Mouse (Mus musculus): ENCODE measurements around the gene Fras1. TPM values are rescaled to one million over a fixed set of nuclear protein-coding genes. Genes with fewer than 3 reads are reported as not detected.

Gene Fras1
- polyA plus RNA-seq, 1 experiment from 2014 or later, result 3.6 TPM

DNA sequence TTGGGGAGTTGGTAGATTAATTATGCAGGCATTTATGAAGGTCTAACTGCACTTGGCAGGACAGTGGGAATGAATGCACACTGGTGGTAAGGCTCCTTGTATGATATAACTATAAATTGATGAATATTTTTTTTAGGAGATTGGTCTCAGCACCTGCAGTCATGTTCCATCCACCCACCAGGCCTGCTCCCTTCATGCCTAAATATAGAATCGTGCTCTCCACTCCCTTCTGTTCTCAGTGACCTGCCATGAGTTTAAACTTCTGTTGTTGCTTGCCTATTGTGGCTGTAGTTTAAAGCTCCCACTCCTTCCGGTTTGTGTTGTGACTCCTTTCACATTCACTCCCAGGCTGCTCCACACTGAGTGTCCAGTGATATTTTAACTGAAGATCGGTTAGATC lies 80.7 kb downstream of the Fras1 start:
- Histone ChIP-seq H3K4me3 (ENCODE audit: low read depth, low read length) (no peak overlapping the region), H3K9me3 (replicated peaks; ENCODE audit: control insufficient read depth, low read length) (no peaks in the 10 kb centered on the region), H3K27ac (ENCODE audit: low read depth, low read length) (no peak overlapping the region), H3K9ac (ENCODE audit: low read length) (no peak overlapping the region), H3K36me3 (ENCODE audit: control insufficient read depth, insufficient read depth, low read length) (no peaks in the 10 kb centered on the region), H3K4me1 (ENCODE audit: control insufficient read depth, insufficient read depth, low read length) (no peaks in the 10 kb centered on the region), H3K4me2 (ENCODE audit: low read length) (no peak overlapping the region), H3K27me3 (replicated peaks; ENCODE audit: control insufficient read depth, insufficient read depth, low read length) (no peaks in the 10 kb centered on the region)
- ATAC-seq (no peak), DNase-seq (ENCODE audit: low spot score) (no peak)
- WGBS, result 83% methylated on average over 3 of the region's 3 CpGs

DNA sequence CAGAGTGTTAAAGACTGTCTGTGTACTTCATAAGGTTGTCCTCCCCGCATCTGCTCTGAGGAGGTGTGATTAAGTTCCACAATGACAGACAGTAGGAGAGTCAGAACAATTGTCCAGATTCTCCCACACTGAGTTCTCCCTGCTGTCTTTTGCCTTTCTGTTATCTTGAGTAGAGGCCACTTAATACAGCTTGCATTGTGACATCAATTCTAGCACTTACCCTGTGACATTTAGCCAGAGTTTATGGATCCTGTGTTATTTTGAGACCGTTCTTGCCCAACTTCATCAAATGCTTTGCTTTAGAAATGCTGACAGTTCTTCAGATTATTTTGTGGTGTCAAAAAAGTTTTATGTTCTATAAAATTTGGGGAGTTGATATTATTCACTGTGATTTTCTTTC lies 81.5 kb downstream of the Fras1 start:
- ATAC-seq (no peak), DNase-seq (ENCODE audit: low spot score) (no peak)
- Histone ChIP-seq H3K4me3 (ENCODE audit: low read depth, low read length) (no peak overlapping the region), H3K9ac (ENCODE audit: low read length) (no peak overlapping the region), H3K36me3 (ENCODE audit: control insufficient read depth, insufficient read depth, low read length) (no peaks in the 10 kb centered on the region), H3K27me3 (replicated peaks; ENCODE audit: control insufficient read depth, insufficient read depth, low read length) (no peaks in the 10 kb centered on the region), H3K4me1 (ENCODE audit: control insufficient read depth, insufficient read depth, low read length) (no peaks in the 10 kb centered on the region), H3K4me2 (ENCODE audit: low read length) (no peak overlapping the region), H3K27ac (ENCODE audit: low read depth, low read length) (no peak overlapping the region), H3K9me3 (replicated peaks; ENCODE audit: control insufficient read depth, low read length) (no peaks in the 10 kb centered on the region)
- WGBS, result 91% methylated on average over 2 of the region's 2 CpGs

GRCm38 (mm10) chr5:96457436-96457958 lies 83.7 kb downstream of the Fras1 start:
- H3K4me3 ChIP-seq (ENCODE audit: low read depth, low read length), result no peak overlapping the region
- H3K9ac ChIP-seq (ENCODE audit: low read length), result no peak overlapping the region
- peak; percentile 23 for DNase-seq (ENCODE audit: low spot score)
- H3K36me3 ChIP-seq (ENCODE audit: control insufficient read depth, insufficient read depth, low read length), result no peaks in the 10 kb centered on the region
- no peak overlapping the region for H3K4me2 ChIP-seq (ENCODE audit: low read length)
- no peaks in the 10 kb centered on the region for H3K4me1 ChIP-seq (ENCODE audit: control insufficient read depth, insufficient read depth, low read length)
- no peaks in the 10 kb centered on the region for H3K9me3 ChIP-seq (replicated peaks; ENCODE audit: control insufficient read depth, low read length)
- H3K27ac ChIP-seq (ENCODE audit: low read depth, low read length), result no peak overlapping the region
- H3K27me3 ChIP-seq (replicated peaks; ENCODE audit: control insufficient read depth, insufficient read depth, low read length), result no peaks in the 10 kb centered on the region
- 55% methylated on average over 4 of the region's 4 CpGs for WGBS
- ATAC-seq, result no peak

DNA sequence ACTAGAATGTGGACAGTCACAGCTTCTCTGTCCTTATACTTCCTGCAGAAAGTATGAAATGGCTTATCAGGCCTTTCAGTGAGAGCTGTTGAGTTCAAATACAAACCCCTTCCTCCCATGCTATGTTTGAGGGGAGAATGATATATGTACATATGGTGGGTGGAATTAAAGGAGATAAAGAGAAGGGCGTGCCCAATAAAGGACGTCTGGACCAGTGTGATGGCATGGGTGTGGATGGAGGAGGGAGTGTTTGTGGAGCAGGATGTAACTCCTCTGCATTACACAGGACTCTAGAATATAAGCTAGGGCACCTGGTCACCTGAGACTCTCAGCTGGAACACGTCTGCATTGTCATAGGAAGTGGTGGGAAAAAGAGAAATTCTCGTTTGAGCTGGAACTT lies 85.8 kb downstream of the Fras1 start:
- no peak overlapping the region for H3K9ac ChIP-seq (ENCODE audit: low read length)

DNA sequence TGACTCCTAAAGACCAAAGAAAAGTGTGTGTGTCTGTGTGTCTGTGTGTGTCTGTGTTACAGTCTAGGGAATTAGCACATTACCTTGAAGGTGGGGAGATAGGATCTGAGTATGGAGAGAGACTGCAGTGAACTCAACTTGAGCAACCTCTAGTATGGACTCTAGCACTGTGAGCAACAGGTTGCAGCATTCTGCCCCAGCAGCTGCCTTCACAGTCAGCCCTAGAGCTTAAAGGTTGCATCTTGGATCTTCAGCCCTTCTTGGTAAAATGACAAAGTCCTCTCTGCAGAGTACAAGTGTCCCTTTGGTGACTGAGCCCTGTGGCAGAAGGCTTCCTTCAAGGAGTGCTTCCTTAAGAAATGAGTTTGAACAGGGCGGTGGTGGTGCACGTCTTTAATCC lies 88.4 kb downstream of the Fras1 start:
- WGBS, result 95% methylated on average over 2 of the region's 2 CpGs
- no peaks in the 10 kb centered on the region for H3K9me3 ChIP-seq (replicated peaks; ENCODE audit: control insufficient read depth, low read length)
- no peaks in the 10 kb centered on the region for H3K36me3 ChIP-seq (ENCODE audit: control insufficient read depth, insufficient read depth, low read length)
- ATAC-seq (no peak), DNase-seq (ENCODE audit: low spot score) (no peak)
- H3K4me3 ChIP-seq (ENCODE audit: low read depth, low read length), result no peak overlapping the region
- no peaks in the 10 kb centered on the region for H3K4me1 ChIP-seq (ENCODE audit: control insufficient read depth, insufficient read depth, low read length)
- no peak overlapping the region for H3K4me2 ChIP-seq (ENCODE audit: low read length)
- H3K27ac ChIP-seq (ENCODE audit: low read depth, low read length), result no peak overlapping the region
- no peak overlapping the region for H3K9ac ChIP-seq (ENCODE audit: low read length)
- H3K27me3 ChIP-seq (replicated peaks; ENCODE audit: control insufficient read depth, insufficient read depth, low read length), result no peaks in the 10 kb centered on the region

More for the DNA sequence above, 85.8 kb downstream of the Fras1 start:
- no peak for ATAC-seq
- no peak overlapping the region for H3K4me2 ChIP-seq (ENCODE audit: low read length)
- H3K9me3 ChIP-seq (replicated peaks; ENCODE audit: control insufficient read depth, low read length), result no peaks in the 10 kb centered on the region
- no peaks in the 10 kb centered on the region for H3K27me3 ChIP-seq (replicated peaks; ENCODE audit: control insufficient read depth, insufficient read depth, low read length)
- H3K36me3 ChIP-seq (ENCODE audit: control insufficient read depth, insufficient read depth, low read length), result no peaks in the 10 kb centered on the region
- 87% methylated on average over 4 of the region's 4 CpGs for WGBS
- no peak for DNase-seq (ENCODE audit: low spot score)
- H3K4me1 ChIP-seq (ENCODE audit: control insufficient read depth, insufficient read depth, low read length), result no peaks in the 10 kb centered on the region
- H3K4me3 ChIP-seq (ENCODE audit: low read depth, low read length), result no peak overlapping the region
- no peak overlapping the region for H3K27ac ChIP-seq (ENCODE audit: low read depth, low read length)

DNA sequence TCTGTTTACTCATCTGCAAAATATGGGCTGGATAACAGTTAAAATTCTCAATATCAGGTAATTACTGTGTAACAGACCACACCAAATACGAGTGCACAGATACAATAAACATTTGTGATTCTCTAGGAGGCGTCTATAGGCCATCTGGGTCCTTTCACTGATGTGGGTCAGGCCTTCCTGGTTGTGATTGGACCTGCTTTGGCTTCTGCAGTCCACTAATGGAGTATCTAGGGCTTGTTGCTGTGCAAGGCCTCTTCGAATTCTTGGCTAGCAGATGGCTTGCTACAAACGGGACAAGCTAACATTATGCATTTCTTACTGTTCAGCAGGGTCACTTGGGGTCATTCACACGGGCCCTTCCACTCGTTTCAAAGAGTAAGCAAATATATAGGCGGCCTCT lies 92.7 kb downstream of the Fras1 start:
- no peak overlapping the region for H3K27ac ChIP-seq (ENCODE audit: low read depth, low read length)
- H3K4me2 ChIP-seq (ENCODE audit: low read length), result no peak overlapping the region
- no peaks in the 10 kb centered on the region for H3K27me3 ChIP-seq (replicated peaks; ENCODE audit: control insufficient read depth, insufficient read depth, low read length)
- no peak overlapping the region for H3K4me3 ChIP-seq (ENCODE audit: low read depth, low read length)
- H3K36me3 ChIP-seq (ENCODE audit: control insufficient read depth, insufficient read depth, low read length), result no peaks in the 10 kb centered on the region
- H3K9me3 ChIP-seq (replicated peaks; ENCODE audit: control insufficient read depth, low read length), result no peaks in the 10 kb centered on the region
- DNase-seq (ENCODE audit: low spot score) (no peak), ATAC-seq (no peak)
- no peaks in the 10 kb centered on the region for H3K4me1 ChIP-seq (ENCODE audit: control insufficient read depth, insufficient read depth, low read length)
- H3K9ac ChIP-seq (ENCODE audit: low read length), result no peak overlapping the region
- 72% methylated on average over 7 of the region's 7 CpGs for WGBS

DNA sequence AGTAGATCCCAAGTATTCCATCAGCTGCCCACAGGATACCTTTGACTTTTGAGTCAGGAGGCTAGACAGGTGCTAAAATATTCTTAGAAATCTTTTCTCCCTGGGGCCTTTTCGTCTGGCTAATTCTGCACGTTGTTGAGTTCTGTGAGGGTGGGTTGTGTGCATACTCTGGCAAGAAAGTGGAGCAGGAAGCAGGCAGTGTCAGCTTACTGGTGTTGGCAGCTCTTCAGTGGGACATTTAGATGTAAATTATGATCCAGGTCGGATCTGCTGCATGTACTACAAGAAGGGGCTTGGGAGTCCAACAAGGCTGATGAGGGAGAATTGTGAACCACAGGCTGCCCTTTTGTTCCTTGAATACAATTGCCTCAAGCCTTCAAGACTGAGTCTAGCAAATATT lies 98.2 kb downstream of the Fras1 start:
- peak; percentile 5 for DNase-seq (ENCODE audit: low spot score)
- no peak overlapping the region for H3K9ac ChIP-seq (ENCODE audit: low read length)
- no peaks in the 10 kb centered on the region for H3K9me3 ChIP-seq (replicated peaks; ENCODE audit: control insufficient read depth, low read length)
- H3K27me3 ChIP-seq (replicated peaks; ENCODE audit: control insufficient read depth, insufficient read depth, low read length), result no peaks in the 10 kb centered on the region
- no peaks in the 10 kb centered on the region for H3K36me3 ChIP-seq (ENCODE audit: control insufficient read depth, insufficient read depth, low read length)
- no peak overlapping the region for H3K4me2 ChIP-seq (ENCODE audit: low read length)
- H3K27ac ChIP-seq (ENCODE audit: low read depth, low read length), result no peak overlapping the region
- H3K4me3 ChIP-seq (ENCODE audit: low read depth, low read length), result no peak overlapping the region
- no peak for ATAC-seq
- WGBS, result 41% methylated on average over 3 of the region's 3 CpGs
- H3K4me1 ChIP-seq (ENCODE audit: control insufficient read depth, insufficient read depth, low read length), result no peaks in the 10 kb centered on the region

- H3K27me3 ChIP-seq (replicated peaks; ENCODE audit: control insufficient read depth, insufficient read depth, low read length), result no peaks in the 10 kb centered on the region
- no peak overlapping the region for H3K4me2 ChIP-seq (ENCODE audit: low read length)
- H3K9me3 ChIP-seq (replicated peaks; ENCODE audit: control insufficient read depth, low read length), result no peaks in the 10 kb centered on the region
- no peak for ATAC-seq
- no peak for DNase-seq (ENCODE audit: low spot score)
- H3K4me3 ChIP-seq (ENCODE audit: low read depth, low read length), result no peak overlapping the region
- no peak overlapping the region for H3K9ac ChIP-seq (ENCODE audit: low read length)
- H3K4me1 ChIP-seq (ENCODE audit: control insufficient read depth, insufficient read depth, low read length), result no peaks in the 10 kb centered on the region
- no peak overlapping the region for H3K27ac ChIP-seq (ENCODE audit: low read depth, low read length)
- no peaks in the 10 kb centered on the region for H3K36me3 ChIP-seq (ENCODE audit: control insufficient read depth, insufficient read depth, low read length)
- WGBS, result 87% methylated on average over 3 of the region's 3 CpGs
Measured at GRCm38 (mm10) chr5:96475488-96475887, 101.7 kb downstream of the Fras1 start.

- Histone ChIP-seq H3K27me3 (replicated peaks; ENCODE audit: control insufficient read depth, insufficient read depth, low read length) (no peaks in the 10 kb centered on the region), H3K4me1 (ENCODE audit: control insufficient read depth, insufficient read depth, low read length) (no peaks in the 10 kb centered on the region), H3K27ac (ENCODE audit: low read depth, low read length) (no peak overlapping the region), H3K9me3 (replicated peaks; ENCODE audit: control insufficient read depth, low read length) (no peaks in the 10 kb centered on the region), H3K36me3 (ENCODE audit: control insufficient read depth, insufficient read depth, low read length) (no peaks in the 10 kb centered on the region), H3K9ac (ENCODE audit: low read length) (no peak overlapping the region), H3K4me2 (ENCODE audit: low read length) (no peak overlapping the region), H3K4me3 (ENCODE audit: low read depth, low read length) (no peak overlapping the region)
- no peak for ATAC-seq
- no peak for DNase-seq (ENCODE audit: low spot score)
Measured at GRCm38 (mm10) chr5:96479003-96479402, 105.2 kb downstream of the Fras1 start.
